Mouse (Mus musculus): ENCODE results near the gene Usp39.

The Usp39 gene

DNA sequence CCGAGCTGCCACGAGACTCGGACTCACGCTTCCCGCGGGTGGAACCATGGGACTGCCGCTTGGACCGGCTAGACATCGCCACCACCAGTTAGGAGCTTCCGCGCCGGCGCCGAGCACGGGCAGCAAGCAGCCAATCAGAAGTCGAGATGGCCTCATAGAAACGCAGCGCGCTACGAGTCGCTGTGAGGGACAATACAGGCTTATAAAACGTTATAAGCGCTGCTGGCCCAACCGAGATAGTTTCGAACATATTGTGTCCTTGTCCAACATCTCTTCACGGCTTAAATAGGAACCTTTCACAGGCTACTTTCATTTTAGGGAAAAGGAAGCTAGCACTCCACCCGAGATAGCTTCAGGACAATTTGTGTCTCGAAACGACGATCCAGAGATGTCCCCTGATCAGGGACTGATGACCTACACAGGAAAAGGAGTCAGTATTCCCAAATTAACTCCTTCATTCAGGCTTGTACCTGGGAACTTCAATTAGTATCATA is at the start of gene Usp39:
TSS of gene Usp39 (minus strand) at position 111 of the 494 bp plus-strand sequence.
- in situ Hi-C loops (cut with MseI, MboI), result no loop called here

DNA sequence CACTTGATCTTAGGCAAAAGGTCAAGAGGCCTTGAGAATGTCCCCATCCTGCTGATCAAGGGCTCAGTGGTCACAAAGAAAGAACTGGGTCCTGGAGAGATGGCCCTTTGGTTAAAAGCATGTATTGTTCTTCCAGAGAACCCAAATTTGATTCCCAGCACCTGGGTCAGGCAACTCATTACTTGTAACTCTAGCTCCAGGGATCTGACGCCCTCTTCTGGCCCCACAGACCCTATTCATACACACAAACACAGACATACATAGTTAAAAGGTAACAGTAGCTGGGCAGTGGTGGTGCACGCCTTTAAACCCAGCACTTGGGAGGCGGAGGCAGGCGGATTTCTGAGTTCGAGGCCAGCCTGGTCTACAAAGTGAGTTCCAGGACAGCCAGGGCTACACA is 47.4 kb upstream of the Usp39 start:
- in situ Hi-C loops (cut with MseI, MboI), result no loop called here

DNA sequence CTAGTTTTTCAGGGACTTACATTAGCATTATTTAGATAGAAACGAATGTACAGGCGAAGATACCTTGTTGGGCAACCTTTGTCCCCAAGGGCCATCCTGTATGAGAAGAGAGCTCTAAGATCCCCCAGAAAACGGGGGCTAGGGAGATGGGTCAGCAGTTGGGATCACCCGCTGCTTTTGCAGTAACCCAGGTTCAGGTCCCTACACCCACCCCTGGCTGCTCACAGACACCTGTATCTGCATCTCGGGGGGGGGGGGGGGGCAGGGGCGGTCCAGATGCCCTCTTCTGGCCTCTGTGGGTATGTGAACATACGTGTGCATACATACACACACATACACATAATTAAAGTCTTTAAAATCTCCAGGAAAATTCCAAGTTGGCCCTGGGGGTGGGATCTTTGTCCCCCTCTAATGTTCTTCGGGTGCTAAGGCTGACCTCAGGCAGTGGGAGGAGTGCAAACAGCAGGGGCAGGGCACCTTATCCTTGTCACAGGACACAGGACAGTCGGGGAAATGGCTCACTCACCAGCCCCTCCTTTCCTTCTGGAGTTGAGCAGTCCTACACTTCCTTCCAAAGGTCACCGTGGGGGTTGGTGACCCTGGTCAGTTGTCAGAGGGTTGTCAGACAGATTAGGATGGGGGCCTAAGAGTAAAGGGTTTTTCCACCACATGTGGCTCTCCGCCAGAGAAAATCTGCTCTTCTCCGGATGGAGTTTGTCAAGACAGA is 46.0 kb upstream of the Usp39 start:
- in situ Hi-C loops (cut with MseI, MboI), result no loop called here

DNA sequence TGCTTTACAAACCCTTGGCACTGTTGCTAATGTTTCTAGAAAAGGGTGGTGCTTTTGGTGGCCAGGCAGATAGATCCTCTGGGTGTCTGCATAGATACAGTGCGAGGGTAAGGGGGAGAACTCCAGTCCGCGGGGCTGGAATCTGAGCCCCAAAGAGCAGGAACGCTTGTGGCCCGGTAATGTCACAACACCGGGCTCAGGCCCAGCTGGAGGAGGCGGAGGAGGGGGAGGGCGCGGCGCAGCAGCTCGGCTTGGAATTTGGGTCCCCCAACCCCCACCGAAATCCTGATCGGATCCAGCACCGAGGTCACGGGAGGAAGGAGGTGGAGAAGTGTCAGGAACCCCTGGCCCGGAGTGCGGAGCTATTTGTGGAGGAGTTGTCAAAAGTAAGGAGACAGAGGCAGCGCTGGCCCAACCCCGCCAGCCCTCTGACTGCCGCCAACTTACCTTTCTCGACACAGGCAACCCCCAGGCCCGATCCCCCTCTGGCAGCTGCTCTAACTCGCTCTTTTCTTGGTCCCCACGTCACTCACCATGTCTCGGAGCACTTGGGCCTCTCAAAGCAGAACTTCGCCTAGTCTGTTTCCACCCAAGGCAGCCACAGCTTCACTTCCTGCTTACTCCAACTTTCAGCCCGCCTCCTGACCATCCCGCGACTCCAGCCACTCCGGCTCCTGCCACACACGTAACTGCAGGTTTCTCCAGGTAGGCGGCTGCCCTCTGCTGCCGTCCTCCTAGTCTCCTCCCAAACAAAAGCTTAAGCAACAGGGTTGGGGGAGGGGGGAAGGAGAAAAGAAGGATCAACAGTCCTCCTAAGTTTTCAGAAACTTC is 45.2 kb upstream of the Usp39 start, which contains the start of gene Vamp8:
TSS of gene Vamp8 (minus strand) at position 763 of the 831 bp plus-strand sequence.
- in situ Hi-C loops (cut with MseI, MboI), result no loop called here

DNA sequence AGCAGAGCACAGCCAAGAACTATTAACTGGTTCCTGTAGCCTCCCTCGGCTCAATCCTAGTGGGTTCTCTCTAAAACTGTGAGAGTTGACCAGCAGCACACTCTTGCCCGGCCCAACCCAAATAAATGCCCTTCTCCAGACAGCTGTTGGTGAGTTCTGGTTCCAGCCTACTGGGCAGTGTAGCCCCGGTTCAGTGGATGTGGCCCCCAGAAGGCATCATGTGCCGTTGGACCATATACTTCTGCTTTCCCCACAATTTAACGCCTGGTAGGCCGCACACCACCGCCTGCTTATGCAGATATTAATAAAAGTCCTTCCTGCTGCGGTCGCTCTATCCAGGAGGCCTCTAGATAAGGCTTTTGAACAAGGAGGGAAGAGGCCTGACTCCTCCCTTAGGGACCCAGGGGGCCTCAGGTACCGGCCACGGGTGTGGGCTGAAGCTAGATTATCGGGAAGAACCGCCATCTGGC is 44.5 kb upstream of the Usp39 start:
- in situ Hi-C loops (cut with MseI, MboI), result no loop called here

DNA sequence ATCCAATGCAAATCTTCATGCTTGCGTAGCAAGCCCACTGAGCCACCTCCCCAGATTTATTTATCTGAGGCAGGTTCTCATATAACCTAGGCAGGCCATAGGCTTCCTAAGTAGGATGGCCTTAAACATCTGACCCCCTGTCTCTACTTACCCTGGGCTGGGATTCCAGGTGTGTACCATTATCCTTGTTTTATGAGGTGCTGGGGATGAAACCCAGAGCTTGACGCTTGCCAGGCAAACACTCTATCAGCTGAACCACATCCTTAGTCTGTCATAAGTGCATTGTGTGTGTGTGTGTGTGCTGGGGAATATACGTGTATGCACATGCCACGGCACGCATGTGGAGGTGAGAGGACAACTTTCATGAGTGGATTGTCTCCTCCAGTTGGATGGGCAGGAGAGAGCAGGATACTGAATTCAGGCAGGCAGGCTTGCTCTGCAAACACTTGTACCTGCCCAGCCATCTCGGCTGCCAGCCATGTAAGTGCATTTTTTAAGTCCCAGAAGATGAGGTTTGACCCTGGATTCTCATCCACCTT is 43.9 kb upstream of the Usp39 start:
- in situ Hi-C loops (cut with MseI, MboI), result no loop called here

DNA sequence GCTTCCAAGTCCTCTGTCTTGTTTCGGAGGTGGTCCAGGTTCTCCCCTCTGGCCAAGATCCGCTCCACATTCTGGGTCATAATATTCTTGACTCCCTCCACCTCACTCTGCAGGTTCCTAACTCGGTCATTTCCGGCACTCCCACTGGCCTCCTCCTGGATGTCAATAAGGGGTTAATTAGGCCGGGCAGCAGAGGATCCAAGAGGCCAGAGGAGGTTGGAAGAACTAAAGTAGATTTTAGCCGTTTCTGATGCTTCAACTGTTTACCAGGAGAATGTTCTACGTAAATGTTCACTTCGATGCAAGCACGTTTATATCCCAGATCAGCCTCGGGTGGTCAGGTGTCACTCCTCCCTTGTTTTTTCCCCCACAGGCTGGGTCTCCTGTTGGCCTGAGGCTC is 43.3 kb upstream of the Usp39 start:
- in situ Hi-C loops (cut with MseI, MboI), result no loop called here

DNA sequence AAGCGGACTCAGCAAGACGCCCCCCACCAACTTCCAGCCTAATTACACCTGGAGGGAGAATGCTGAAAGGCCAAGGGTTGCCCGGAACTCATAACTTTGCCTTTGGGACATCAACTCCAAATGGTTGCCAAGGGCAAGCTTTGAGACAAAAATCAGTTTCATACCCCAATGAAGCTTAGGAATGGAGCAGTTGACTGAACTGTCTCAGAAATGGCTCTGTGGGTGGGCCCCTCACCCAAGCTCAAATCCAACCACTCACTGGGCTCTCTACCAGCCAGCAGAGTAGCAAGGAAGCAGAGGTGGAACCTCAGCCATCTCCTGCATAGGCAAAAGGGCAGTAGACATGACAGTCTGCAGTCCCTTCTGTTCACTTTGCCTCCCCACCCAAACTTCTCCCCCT is 42.8 kb upstream of the Usp39 start:
- in situ Hi-C loops (cut with MseI, MboI), result no loop called here

DNA sequence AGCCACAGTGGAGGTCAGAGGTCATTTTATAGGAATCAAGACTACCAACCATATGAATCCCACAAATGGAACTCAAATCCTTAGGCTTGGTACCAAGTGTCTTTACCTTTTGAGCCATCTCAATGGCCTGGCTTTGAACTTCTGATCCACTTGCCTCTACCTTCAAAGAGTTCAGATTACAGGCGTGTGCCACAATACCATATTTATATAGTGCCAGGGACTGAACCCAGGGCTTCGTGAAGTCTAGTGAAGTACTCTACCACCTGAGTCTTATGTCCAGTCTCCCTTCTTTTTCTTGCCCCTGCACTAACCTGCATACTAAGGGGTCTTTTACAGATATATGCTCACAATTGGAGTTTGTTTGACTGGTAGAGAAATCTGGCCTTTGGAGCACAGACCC is 41.6 kb upstream of the Usp39 start:
- in situ Hi-C loops (cut with MseI, MboI), result no loop called here

DNA sequence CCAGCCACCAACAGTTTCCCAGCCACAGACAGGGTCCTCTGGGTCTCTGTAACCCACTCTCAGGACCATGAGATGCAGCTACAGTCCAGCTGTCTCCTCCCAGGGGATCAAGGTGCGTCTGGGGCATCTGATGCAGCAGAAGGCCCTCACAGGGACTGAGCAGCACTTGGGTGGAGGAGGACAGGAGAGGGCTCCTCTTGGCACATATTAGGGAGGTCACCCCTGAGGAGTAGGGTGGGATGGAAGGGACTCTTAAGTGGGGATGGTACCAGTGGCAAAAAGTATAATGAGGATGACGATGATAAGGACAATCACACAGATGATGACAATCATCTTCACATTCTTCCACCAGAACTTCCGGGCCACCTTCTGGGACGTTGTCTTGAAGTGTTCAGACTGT is 40.3 kb upstream of the Usp39 start:
- in situ Hi-C loops (cut with MseI, MboI), result no loop called here

DNA sequence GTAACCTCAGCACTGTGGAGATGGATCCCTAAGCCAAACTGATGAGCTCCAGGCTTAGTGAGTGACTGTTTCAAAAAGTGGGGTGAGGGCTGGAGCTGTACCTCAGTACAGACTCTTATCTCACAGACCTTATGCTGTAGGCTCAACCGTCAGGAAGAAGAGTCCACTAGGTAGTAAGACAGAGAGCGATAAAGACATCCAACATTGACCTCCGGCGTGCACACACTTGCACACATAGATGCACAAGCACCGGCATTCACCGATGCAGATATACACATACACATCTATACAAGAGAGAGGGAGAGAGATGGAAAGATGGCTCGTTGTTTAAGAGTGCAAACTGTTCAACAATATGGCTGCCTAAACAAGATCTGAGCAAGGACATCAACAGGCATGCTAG is 39.0 kb upstream of the Usp39 start:
- in situ Hi-C loops (cut with MseI, MboI), result no loop called here

DNA sequence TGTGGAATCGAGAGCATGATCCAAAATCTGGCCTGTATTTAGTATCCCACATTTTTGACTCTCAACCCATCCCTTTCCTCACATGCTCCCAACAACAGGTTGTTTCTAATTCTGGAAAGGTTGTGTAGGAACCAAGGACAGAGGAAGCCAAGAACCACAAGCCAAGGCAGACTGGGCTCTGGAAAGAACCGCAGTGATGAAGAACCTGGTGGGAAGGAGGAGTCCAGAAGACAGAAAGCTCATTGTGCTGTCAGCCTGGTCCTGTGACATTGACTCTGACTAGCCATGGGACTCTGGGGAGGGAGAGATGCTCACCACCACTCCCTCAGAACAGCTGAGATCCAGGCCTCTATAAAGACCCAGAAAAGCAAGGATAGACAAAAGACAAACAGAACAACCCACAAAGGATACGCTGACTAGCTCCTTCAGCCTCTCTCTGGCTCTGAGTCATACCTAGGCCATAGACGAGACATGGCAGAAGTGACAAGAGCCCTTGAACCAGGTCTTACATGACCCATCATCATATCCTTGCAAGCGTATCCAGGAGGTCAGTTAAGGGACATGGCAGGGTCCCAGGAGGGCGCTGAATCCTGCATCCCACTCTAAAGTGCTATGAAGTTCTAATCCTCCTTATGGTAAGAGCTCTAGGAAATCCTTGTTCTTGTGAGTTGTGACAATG is 38.3 kb upstream of the Usp39 start:
- in situ Hi-C loops (cut with MseI, MboI), result no loop called here

DNA sequence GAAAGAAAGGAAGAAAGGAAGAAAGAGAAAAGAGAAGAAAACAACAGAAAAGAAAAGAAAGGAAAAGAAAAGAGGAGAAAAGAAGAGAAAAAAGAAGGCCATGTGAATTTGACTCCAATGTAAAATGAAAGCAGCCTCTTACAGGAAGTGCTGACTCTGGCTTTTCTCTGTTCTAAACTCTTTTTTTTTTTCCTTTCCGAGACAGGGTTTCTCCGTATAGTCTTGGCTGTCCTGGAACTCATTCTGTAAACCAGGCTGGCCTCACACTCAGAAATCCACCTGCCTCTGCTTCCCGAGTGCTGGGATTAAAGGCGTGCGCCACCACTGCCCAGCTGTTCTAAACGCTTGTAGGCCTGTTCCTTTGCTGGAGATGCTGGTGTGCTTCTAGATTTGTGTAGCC is 37.5 kb upstream of the Usp39 start:
- in situ Hi-C loops (cut with MseI, MboI), result no loop called here

DNA sequence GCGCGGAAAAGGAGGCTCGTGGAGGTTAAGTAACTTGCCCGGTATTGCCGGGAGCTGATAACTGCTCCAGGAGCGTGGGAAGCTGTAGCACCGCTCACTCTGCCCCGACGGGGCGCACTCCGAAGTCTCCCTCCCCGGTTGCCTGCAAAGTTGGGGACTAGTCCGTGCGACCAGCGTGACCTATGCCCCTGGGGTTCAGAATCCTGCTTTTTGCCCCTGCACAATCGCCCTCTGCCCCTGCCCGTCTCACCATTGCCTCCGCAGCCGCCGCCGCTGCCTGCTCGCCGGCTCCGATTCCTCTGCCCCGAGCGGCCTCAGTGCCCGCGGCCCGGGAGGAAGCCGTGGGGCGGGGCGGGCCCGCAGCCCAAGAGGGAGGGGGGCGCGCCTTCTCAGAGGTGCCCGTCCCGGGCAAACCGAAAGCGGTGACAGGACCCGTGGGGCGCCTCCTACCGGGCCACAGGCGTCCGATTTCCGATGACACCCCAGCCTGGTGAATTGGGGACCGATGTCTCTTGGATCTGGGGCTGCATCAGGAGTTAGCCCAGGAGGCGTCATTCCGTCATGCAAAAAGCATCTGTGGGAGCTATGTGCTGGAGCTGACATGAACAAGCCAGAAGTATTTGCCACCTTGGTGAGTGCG is 35.3 kb upstream of the Usp39 start, which contains the start of gene Vamp5:
TSS of gene Vamp5 (minus strand) at position 338 of the 640 bp plus-strand sequence.
- in situ Hi-C loops (cut with MseI, MboI), result no loop called here

DNA sequence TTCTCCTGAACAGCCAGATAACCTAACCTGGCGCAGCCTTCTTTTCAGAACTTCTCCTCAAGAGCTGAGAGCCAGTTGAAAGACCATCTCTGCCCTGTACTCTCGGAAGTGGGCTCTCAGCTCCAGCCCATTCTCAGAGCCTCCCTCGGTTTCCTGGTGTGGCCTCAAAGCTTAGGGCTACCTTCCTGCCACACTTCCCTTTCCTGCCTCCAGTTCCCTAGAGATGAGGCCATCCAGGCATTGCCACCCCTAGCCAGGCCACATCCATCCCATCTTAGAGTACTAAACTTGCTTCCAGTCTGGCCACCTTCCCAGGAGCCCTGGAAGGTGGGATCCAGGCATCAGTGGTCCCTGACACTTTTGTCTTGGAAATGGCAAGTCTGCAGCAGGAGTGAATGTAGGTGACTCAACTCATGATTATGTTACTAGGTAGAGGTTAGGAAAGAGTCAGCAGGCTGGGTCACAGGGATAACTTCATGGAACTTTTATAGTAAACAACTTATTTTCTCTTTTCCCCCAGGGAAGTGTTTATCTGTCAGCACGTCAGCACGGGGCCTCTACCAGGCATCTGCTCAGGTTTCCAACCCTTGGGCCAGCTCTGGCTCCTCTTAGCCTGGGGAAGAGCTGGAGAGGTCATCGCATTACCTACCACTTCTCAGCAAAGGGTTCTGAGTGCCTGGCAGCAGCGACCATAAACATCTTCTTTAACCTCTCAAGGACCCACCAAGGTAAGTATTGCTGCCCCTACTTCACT is 34.6 kb upstream of the Usp39 start:
- in situ Hi-C loops (cut with MseI, MboI), result no loop called here

DNA sequence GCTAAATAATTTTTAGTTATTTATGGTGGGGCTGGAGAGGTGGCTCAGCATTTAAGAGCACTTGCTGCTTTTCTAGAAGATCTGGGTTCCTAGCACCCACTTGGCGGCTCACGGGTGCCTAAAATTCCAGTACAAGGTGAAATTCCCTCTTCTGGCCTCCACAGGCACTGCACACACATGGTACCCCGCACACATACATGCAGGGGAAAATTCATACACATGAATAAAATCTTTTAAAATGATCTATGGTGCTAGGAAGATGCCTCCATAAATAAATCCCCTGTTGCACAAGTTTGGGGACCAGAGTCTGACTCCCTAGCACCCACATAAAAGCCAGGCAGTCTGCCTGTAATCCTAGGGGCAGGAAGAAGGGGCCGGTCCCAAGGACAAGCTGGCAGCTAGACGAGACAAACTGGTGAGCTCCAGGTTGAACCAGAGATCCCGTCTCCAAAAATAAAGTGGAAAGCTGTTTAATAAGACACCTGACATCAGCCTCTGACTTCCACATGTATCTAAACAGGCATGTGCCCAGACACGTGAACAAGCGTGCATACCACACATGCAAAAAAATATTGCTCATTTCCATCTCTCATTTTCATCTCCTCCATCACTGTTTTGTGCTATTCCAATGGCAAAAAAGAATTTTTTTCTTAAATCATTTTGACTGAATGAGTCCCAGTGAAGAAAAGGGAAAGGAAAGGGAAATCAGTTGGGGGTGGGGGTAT is 33.7 kb upstream of the Usp39 start:
- in situ Hi-C loops (cut with MseI, MboI), result no loop called here

DNA sequence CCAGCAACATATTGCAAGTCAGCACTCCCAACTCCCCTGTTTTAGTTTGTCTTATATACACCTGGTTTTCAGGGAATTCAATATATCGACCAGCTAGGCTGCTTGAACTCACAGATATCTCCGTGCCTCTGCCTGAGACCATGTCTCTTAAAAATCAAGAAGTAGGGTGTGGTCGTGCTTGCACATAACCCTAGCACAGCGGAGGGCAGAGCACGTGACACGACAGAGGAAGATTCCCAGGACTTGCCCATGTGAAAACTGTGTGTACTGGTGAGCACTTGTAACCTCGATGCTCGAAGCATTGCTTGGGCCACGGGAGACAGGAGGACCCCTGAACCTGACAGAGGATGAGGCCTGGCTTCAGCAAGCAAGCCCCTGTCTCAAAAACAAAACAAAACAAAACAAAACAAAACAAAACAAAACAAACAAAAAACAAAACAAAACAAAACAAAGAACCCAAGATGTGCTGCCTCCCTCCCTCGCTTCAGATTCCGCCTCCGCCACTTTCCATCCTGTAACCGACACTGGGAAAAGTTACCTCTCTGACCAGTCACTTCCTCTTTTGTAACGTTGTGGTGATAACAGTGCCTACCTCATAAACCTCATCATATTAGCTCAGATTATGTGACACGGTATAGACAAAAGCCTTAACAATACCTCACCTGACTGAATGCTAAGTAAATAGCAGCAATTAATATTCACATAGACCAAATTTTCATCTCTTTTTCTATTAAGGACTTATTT is 30.0 kb upstream of the Usp39 start:
- in situ Hi-C loops (cut with MseI, MboI), result no loop called here

DNA sequence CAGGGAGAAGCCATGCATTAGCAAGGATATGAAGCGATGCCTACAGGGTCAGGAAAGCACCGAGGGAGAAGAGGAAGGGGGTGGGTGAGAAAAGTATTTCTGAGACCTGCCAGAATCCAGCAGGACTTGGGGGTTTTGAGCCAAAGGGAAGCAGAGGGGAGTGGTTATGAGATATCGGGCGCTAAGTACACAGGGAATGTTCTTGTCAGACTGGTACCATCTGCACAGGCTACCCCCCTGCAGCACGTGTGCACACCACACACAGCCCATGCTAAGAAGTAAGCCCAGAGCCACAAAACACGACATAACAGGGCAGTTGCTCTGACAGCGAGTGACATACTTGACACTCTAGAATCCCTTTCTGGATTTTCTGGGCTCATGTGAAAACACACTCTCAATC is 29.2 kb upstream of the Usp39 start:
- in situ Hi-C loops (cut with MseI, MboI), result no loop called here

DNA sequence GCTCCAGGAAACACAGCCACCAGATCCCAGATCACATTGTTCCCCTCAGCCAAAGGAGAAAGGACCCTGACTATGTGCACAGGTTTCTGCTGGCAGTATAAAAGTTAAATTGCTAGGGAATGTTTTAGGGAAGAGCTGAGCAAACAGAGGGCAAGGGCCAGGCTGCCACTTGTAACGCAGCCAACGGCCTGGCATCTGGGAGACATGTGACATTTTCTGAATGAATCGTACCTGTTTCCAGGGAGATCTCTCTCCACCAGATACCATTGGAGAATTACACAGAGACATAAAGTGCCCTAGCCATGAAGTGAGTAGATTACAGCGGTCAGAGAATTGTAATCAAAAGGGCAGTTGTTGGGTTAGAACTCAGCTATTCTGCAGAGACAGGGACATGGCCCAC is 28.2 kb upstream of the Usp39 start:
- in situ Hi-C loops (cut with MseI, MboI), result no loop called here
